Mouse (Mus musculus) frontal cortex, postnatal 36 days (tissue): Measurements from ENCODE around the gene Sgf29.
"Not testable (repeated sequence)": the region's sequence is repeated elsewhere in the genome, so short reads cannot be mapped to it uniquely, and the experiment has no call there.

Experiments
- DNase-seq, 2 experiments: peaks; one replicate each; pipeline ENCODE4 v3.0.0; 2022; ENCODE audit warnings: low spot score in 2 of 2

Gene Sgf29

GRCm38 (mm10) chr7:126681221-126681620 lies 32.1 kb downstream of the Sgf29 start:
- no peak for DNase-seq

- not testable (repeated sequence) for DNase-seq
These were observed 39.0 kb downstream of the Sgf29 start for GRCm38 (mm10) chr7:126688156-126688555.

DNA sequence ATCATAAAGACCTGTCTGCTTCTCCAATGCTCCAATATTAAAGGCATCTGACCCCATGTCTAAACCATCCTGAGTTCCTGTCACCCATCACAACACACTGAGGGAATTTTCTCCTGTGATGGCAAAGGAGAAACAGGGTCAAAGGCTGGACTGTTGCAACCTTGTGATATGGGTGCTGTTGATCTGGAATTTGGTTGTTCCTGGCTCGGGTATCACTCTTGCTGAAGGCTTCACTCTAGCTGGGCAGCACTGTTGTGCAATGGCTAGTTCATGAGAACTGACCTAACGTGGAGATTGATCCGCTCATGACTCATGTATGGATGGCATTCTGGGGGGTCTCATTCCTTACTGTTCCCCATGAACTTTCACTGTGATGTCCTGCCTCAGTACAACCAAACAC lies 39.9 kb downstream of the Sgf29 start:
- DNase-seq, result no peak

- DNase-seq, result no peak
These were observed 41.6 kb downstream of the Sgf29 start for GRCm38 (mm10) chr7:126690737-126691136.

DNA sequence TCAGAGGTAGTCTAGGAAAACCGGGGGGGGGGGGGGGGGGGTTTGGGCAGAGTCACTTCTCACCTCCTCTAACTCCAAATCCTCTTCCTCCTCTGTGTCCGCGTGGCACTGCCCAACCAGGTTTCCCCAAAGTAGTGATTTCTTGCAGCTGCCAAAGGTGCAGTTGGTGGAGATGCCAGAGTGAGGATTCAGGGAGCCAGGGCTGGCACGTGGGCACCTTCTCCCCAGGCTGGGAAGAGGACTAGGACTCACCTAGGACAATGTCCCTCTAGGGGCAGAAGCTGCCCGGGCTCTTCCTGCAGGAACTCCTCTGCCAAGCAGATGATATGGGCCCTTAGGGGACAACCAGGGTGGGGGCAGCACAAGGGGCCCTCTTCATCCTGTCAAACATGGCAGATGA lies 42.6 kb downstream of the Sgf29 start:
- no peak for DNase-seq

DNA sequence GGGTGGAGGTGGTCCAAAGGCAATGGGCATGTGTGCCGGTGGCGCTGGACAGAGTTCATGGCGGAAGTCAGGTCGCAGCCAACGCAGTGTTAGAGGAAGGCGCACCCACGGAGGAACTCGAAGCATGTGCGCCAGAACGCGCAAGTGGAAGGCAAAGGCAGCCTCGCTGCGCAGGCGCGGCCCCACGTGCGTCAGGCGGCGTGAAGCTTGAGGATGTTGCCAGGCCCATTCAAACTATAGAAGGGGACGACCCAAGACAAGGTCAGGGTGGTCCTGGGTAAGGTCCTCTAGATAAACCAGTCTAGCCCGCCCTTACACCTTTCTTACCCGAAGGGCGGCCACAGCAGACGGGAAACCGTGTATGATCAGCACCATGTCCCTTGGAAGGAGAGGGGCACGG lies 43.3 kb downstream of the Sgf29 start:
- no peak for DNase-seq

DNA sequence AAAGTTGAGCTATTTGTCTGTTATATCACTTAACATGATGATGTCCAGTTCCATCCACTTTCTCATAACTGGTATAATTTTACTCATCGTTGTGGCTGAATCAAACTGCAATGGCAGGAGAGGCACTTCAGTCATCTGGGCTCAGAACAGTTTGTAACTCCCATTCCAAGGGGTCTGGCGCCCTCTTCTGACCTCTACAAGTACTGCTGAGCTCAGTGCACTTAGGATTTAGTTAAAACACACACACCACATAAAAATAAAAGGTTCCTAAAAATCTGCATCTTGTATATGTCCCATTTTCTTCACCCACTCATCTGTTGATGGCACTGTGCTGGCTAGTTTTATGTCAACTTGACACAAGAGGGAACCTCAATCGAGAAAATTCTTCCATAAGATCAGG lies 44.1 kb downstream of the Sgf29 start:
- peak; percentile 76 to 86 for DNase-seq

DNA sequence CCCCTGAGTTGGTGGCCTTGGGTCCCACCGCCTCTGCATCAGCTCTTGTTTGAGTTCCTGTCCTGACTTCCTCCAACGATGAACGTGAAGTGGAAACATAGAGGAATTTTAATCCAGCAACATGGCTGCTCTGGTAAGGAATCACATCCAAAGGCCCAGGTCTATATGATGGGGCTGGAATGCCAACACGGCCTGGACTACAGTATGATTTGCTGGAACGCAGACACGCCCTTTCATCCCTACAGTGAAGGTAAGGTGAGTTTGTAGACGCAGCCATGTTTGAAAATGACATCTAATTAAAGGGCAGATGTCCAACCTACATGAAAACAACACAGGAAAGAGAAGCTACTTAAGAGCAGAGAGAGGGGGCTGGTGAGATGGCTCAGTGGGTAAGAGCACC lies 44.7 kb downstream of the Sgf29 start:
- no peak for DNase-seq

DNA sequence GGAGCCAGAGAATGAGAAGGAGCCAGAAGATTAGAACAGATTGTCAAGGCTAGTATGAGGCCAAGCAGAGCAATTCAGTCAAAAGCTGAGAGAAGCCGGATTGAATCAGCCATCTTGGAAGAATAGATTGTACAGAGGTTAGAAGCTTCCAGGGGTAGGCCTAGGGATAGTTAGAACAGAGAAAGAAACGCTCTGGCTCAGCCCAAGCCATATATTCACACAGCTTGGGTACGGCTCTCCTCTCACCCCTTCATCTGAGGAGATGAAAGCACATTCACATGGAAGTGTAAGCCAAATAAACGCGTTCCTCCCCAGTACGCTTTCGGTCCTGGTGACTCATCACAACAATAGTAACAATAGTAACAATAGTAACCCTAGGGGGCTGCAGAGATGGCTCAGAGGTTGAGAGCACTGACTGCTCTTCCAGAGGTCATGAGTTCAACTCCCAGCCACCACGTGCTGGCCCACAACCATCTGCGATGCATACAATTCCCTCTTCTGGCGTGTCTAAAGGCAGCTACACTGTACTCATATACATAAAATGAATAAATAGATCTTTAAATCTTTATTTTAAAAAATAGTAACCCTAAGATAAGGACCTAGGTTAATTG lies 45.4 kb downstream of the Sgf29 start:
- no peak for DNase-seq

DNA sequence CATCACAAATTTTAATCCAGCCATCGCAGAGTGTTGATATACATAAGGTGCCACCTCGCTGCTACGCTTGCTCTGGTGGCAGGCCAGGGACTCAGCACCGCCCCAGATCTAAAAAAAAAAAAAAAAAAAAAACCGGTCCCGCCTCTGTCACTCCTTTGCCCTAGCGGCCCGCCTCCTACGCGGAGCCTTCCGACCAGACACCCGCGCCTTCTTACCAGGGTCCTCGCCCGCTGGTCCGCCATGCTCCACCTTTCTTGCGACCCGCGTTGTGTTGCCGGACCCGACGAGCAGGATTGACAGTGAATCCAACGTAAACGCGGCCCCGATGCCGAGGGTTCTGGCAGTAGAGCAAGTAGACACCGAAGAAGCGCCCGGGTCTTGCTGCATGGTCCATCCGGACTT lies 46.1 kb downstream of the Sgf29 start, which contains the start of gene Bola2:
Gene Bola2, plus strand, starts transcription at position 192 of the 402 bp plus-strand sequence.
- no peak for DNase-seq

DNA sequence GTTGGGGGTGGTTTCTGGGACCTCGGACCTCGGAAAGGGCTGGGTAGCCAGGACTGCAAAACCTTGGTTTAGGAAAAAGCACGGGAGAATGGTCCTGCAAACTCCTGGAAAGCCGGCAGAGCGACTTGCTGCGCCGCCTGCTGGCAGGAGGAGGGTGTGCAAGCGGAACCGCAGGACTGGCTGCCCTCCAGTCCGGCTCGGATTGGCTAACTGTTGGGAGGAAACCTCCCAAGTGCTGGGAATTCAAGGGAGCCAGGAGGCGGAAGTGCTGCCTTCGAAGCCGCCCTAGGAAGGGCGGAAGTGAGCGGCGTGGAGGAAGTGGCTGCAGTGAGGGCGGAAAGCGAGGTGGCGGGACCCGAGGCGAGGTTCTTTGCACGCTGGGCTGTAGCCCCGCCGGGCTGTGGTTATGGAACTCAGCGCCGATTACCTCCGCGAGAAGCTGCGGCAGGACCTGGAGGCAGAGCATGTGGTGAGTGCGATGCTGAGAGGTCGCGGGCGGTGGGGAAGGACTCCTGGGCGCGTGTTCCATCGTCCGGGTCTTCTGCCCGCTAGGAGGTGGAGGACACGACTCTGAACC lies 46.6 kb downstream of the Sgf29 start, which contains the start of gene Slx1b:
Gene Slx1b, minus strand, starts transcription at position 154 of the 577 bp plus-strand sequence.
- DNase-seq, result peak; percentile 95 to 97

GRCm38 (mm10) chr7:126696303-126696702 lies 47.2 kb downstream of the Sgf29 start:
- DNase-seq, result no peak

DNA sequence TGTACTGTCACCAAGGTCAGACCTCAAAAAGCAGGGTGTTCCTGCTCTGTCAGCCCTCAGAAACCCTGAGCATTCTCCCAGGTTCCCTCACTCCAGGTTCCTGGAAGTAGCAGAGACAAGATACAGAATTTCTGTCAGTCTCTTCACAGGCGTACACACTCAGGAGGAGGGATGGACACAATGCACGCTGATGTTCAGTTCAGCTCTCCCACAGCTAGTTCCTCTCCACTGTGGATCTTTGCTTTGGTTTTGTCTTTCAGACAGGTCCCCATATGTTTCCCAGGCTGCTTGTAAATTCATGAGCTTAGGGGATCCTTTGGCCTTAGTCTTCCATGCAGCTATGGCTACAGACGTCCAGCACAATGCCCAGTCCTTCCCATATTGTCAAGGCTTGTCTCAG lies 47.8 kb downstream of the Sgf29 start:
- no peak for DNase-seq

DNA sequence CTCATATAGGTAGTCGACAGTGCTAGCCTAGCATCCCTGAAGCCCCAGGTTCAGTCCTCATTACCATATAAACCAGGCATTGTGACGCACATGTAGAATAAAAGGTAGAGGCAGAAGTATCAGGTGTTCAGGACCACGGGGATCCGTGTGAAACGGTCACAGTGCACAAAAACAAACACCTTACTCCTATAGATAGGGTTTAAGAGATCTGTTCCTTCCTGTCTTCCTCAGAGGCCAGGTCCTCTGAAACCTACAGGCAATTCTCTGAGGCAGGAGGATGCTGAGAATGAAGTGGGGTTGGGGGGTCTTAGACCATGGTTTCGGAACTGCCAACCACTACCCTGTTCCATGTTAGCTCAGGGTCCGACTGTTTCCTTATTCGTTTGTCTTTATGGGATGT lies 48.7 kb downstream of the Sgf29 start:
- DNase-seq, result no peak

- no peak for DNase-seq
These were observed 51.2 kb downstream of the Sgf29 start for GRCm38 (mm10) chr7:126700063-126701015.

GRCm38 (mm10) chr7:126701070-126701469 lies 52.0 kb downstream of the Sgf29 start:
- DNase-seq, result peak; percentile 91 to 93

DNA sequence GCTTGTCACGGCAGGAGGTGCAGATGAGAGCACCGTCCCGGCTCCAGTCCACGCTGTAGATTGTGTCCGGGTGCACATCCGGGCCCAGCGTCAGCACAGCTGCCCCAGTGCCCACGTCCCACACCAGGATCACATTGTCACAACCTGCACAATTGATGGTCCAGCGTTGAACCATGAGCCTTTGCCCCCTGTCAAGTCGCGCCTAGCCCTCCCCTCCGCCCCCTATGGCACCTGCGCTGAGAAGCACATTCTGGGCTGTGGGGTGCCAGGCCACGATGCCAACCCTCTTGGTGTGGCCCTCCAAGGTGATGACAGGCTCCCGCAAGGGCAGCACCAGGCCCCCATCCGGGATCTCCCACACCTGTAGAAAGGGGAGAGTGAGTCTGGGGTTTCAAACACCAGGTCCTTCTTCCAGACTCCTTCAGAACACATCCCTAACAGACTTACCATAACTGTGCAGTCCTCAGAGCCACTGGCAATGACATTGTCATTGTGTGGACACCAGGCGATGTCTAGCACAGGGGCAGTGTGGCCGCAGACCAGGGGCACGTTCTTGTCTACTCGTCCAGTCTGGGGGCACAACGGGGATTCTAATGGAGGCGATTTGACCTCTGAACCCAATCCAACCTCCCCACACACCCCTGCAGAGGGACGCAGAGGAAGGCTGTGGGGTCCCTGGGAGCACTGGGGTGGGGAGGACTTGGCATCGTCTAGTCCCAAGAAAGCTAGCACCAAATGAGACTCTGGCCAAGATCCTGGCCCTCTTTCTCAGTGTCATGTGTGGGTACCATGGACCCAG lies 52.6 kb downstream of the Sgf29 start:
- no peak for DNase-seq

DNA sequence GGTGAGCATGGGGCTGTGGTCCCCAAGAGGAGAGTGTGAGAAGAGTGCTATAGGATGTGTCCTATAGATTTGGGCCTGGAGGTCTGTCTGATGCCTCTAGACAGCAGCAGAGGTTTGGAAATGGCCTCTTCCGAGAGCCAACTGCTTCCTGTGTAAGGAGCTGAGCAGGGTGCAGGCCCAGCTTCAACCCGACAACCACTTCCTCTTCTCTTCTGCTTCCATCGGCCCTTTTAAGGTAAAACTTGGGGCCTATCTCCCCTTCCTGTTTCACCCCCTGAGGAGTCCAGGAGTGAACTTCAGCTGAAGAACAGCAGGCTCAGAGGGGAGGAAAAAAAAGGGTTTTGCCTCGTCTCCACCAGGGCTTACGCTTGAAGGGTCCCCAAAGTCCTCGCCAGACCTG lies 53.2 kb downstream of the Sgf29 start:
- DNase-seq, result no peak

- DNase-seq, result no peak
These were observed 54.0 kb downstream of the Sgf29 start for GRCm38 (mm10) chr7:126702861-126703756.

DNA sequence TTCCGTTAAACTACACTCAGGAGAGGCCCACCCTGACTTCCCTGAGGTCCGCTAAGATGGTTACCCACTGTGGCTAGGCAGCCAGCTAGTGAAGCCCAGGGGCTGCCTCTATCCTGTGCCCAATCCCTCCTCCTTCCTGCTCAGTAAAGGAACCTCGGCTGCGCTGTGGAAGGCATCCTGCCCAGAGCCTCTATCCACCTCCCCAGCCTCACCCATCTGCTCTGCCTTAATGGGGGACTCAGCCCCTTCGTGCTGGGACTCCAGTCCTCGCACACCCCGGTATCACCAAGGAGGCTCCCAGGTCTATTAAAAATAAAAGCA lies 54.6 kb downstream of the Sgf29 start:
- no peak for DNase-seq
